Mouse (Mus musculus) frontal cortex, postnatal 14 days (tissue): ENCODE measurements around the gene Aldh1a2.

Experiments
- DNase-seq, 2 experiments: peaks; one replicate each; pipeline ENCODE4 v3.0.0; 2022; ENCODE audit warnings: low spot score in 2 of 2

Gene Aldh1a2

DNA sequence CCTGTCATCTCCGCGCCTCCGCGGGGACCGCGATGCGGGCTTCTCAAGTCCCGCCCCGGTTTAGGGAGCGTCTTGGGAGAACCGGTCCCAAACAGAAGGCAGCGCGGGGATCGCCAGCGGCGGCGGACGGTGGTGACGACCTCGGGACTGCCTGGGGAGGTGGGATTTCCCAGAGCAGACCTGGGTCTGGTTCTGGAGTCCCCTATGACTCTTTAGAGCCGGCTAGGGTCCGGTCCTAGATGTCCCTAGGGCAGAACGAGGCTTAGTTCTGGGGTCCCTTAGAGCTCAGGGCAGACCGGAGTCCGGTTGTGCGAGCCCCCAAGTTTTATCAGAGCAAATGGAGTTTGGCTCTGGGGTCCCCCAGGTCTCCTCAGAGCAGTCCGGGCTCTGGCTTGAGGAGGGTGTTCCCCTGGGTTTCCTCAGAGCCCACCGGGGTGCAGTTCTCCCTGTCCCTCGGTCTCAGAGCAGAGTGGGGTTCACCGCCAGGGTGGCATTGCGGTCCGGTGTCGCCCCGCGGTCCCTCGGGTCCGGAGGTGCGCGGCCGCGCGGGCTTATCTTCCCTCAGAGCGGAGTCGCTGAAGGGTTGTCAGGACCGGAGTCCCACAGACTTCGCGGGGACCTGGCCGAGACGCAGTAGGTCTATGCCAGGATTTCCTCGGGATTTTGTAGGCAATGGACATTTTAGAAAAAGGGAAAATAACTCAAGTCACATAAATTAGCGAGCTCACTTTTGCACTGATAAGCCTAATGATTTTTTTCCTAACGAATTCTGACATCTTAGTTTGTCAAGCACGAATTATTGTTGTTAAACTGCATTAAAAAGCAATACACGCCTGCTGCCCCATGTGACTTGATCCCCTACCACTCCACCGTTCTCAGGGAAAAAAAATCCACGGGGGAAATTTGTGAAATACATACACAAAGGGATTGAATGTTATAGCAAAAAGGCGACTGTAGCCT lies 727 bp downstream of the Aldh1a2 start:
- DNase-seq = no peak

DNA sequence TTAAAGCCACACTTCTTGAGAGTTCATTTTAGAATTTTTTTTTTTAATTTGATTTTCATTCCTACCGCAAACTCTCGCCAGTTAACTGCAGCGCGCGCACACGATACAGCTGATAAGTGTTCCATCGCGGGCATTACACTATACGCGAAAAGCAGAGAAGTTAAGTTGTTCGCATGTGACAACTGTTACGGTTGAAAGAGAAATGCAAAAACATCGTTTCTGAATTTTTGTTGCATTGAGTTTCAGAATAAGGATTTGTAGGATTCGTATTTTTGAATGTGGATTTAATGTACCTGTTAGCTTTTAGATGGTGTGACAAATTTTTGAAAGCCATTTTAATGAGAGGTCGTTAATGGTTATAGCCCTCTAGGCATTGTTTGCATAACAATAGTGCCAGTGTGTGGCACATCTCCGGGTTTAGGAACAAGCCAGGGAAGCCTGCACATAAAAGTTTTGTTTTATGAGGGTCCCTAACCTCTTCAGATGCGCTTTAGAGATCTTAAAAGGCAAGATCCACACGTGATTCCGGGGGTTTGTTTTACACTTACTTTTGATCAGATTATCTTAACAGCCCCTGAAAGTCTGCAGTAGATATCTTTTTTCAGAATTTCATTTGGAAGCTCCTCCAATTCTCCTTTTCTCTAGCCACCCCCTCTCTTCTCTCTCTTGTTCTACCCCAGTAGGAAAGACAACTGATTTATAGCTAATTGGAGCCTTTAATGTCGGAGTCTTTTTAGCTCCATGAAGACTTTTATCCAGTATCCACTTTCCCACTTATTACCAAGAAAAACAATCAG lies 1.6 kb downstream of the Aldh1a2 start:
- DNase-seq = no peak

DNA sequence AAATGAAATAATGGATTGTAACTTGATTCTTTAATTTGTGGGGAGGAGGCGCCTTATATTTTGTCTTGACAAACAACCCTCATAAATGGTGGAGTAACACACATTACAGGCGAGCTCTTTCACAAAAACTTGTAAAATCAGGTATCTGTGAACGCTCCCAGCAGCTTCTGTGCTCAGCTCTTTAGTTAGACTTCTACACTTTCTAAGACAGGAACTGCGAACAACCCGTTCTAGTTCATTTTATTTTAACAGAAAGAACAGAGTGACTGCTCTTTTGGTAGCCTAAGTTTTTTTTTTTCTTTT lies 2.2 kb downstream of the Aldh1a2 start:
- no peak for DNase-seq

DNA sequence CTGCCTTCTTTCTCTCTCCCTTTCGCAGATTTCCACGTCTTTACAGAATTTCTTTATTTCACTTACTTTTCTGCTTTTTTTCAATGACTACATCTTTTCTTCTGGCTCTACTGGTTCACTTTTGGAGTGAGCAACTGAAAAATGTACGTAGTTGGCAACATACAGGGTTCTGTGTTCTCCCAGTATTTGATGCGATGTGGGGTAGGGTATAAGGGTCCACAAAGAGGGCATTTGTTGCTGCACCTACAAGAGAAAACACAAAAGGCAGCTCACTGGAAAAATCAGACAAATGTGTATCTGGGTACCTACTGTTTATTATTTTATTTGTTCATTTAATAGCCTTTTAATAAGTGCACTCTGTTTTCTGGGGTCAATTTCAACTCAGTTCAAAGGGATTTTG lies 3.6 kb downstream of the Aldh1a2 start:
- no peak for DNase-seq

DNA sequence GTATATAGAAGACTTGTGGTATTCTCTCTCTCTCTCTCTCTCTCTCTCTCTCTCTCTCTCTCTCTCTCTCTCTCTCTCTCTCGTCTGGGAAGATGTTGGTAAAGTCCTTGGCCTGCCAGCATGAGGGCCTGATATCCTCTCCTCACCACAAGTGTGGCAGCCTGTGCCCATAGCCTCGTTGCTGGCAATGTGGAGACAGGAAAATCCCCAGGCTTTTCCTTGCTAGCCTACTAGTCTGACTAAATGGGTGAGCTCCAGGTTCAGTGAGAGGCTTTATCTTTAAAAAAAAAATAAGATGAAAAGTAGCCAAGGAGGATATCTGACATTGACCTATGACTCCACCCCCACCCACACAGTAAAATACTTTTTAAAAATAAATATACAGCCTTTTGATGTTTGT lies 4.8 kb downstream of the Aldh1a2 start:
- DNase-seq = no peak

DNA sequence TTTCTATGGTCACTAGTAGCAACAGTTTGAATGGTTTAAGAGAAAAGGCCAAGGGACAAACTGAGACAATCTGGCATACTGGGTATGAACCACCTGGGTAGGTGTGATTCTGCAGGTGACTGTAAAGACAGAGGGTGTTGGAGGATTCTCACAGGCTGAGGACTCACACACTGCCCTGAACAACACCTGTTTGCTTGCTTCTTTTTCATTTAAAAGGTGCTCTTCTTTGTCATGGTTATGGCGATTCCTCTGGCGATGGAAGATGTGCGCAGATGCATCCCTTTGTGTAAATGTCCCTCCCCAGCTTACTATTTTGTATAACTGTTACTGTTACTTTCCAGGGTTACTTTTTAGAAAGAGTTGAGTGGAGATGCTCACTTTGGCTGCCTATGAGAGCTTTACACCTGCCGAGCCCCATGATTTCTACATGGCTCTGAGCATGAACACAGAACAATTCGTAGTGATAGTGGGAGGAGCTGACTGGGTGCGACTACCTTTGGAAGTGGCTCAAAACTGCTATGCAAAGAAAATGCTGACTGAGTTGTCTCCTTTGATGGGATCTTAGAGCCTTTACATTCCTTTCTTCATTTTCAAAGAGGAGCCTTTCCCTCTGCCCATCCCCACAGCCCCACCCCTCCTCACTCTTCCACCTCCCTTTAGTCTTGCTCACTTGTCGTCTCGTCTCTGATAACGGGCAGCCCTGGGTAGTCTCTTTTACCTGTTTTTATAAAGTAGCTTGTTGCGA lies 11.8 kb downstream of the Aldh1a2 start:
- DNase-seq = no peak

DNA sequence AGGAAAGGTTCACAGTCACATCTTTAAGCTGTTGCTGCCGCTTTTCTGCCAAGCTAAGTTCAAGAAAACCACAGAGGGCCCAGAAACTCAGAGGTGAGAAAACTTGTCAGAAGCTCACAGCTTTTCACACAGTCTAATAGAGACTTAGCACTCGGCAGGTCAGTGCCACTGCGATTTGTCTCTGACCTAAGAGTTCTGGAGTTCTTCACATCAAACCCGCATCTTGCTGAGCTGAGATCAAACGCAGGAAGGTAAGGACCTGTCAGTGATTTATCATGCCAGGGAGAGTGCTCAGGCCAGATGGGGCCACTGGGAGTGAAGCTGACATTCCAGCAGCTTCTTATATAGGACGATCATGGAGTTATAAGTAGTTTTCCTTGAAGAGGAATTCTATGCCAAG lies 14.4 kb downstream of the Aldh1a2 start:
- DNase-seq = no peak

DNA sequence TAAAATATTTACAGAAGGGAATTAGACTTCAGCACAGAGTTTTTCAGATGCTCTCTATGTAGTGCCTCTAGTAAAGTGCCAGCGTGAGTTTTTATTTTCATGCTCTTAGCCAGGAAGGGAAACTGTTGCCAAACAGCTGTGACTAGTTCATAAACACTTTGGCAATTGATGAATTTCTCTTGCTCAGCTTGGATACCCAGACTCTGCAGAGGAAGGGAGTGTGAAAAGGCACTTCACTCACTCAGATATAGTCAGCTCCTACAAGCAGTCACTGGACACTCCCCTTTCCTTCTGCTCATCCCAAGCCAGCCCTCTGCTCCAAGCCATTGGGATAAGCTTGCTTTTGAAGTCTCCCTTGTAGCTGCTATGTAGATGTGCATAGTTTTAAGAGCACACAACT lies 21.0 kb downstream of the Aldh1a2 start:
- DNase-seq = no peak

DNA sequence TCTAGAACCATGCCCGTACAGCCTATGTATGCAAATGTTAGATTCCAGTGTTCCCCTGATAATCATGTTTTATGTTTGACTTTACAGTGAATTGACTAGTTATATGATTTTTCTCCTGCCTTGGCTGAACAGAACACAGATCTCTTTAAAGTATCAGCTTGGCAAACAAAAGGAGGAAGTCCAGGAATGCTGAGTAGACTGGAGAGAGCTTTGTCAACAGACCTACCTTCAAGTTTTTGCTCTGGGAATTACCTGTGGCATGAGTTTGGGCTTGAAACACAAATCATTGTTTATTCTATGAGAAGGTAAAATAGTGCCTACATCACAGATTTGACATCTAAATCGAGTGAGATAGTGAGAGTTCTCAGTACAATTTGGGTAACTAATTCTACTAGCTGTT lies 24.3 kb downstream of the Aldh1a2 start:
- no peak for DNase-seq

DNA sequence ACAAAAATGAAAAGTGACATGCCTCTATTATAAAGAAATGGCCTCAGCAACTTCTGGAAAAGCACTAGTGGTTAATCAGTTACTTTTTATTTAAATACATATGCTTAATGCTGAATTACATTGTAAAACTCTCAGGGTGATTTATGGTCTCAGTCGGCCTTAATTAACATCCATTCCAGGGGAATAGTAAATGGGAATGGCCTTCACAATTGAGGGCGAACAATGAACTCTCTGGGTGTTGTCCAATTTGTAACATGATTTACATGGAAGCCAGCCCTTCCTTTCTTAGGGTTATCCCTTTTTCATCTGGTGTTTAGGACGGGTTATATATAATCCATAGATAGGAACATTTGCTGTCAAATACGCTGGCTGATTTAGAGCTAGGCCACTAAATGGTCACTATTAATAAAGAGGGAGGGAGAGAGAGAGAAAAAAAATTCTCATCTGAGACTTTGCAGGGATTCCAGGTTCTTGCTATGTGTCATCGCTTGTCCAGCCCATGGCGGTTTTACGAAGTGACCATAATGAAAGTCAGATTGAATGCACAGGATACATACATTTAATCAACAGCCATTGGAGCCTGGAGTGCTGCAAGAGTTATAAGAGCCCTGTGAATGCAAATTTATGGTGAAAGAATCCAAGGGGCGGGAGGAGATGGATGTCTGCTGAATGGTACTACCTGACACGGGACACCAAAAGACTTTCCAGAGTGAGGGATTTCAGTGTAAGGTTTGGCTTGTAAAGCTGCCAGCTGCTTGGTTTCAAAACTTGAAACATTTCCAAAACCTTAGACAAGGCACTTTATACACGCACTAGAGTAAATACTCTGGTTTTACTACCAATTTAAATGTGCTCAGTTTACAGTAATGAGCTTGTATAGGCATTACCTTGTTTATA lies 26.2 kb downstream of the Aldh1a2 start:
- no peak for DNase-seq

DNA sequence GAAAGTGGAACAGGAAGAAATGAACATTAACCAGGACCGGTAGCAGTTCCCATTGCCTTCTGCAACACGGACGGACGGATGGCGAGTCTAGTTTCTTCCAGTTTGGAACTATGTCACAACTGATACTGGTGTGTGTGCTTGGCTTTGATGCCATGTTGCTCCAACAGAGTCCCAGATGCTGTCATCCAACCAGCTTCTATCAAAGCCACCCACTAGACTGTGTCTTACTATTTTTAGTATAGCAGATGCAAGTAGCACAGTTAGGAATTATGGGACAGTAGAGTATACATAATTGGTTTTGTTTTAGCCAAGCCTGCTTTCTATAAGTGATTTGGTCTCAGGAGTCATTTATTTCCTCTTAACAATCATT lies 26.8 kb downstream of the Aldh1a2 start:
- DNase-seq = no peak

DNA sequence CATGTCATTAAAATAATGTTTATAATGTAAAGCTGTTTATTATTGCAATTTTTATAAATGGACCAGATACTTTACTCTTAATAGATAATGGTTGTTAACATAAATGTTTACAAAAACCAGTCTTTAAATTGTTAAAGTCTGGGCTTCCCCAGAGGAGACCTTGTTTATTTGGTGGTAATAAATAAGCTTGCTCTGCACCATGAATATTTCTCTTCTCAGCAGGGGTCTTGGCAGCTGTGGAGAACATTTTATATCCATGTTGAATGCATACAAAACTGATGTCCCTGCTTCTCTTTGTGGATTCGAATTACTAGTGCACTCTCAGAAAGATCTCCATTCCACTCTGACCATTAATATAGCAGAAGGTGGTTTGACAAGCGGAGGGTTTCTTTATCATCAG lies 38.8 kb downstream of the Aldh1a2 start:
- DNase-seq = no peak

DNA sequence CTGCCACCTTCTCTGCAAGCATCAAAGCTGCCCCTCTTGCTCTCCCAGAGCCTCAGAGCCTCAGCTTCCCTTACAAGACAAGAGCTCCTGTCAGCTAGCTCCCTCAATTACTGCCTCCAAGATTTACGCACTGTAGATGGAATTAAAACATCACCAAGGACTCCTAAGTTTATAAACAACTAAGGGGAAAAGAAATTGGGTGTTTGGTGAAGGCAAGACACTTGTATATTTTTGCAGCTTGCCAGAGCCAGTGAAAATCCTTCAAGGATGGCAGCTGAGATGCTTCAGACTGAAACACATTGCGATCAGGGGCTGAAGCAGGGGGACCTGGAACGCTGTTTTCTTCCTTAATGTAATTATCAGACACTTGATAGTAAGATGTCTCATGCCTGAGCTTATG lies 47.1 kb downstream of the Aldh1a2 start:
- DNase-seq = no peak

DNA sequence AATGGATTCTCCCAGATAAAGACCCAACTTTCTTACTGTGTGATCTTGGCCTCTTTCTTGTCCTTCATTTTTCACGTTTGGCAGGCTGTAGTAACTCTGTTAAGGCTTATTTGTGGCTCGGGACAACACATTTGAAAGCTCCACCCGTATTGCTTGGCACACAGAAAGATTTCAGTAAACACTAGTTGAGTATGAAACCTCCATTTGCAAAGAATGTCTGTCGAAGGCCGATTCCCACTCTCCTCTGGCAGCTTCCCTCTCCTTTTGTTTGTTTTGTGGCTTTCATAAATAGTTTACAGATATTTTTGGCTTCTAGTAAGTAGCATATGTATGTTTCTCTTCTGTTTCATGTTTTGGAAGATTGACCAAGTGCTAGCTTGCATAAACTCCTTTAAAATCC lies 54.1 kb downstream of the Aldh1a2 start:
- no peak for DNase-seq

DNA sequence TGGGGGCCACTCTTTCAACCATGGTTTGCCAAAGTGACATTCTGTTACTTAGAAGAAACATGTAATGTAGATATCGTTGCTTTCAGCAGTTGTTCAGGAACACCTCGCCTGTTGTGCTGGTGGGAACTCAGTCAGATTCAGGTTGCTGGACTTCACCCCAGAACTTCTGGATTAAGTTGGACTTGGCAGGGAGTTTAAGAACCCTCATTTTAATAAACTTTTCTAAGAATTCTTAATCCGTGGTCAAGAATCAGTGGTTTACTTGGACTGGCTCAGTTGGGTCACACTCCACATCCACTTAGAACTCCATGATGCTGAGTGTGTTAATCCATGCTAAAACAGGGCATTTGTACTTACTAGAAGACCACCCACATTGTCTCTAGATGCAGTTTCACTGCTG lies 54.6 kb downstream of the Aldh1a2 start:
- DNase-seq = no peak

DNA sequence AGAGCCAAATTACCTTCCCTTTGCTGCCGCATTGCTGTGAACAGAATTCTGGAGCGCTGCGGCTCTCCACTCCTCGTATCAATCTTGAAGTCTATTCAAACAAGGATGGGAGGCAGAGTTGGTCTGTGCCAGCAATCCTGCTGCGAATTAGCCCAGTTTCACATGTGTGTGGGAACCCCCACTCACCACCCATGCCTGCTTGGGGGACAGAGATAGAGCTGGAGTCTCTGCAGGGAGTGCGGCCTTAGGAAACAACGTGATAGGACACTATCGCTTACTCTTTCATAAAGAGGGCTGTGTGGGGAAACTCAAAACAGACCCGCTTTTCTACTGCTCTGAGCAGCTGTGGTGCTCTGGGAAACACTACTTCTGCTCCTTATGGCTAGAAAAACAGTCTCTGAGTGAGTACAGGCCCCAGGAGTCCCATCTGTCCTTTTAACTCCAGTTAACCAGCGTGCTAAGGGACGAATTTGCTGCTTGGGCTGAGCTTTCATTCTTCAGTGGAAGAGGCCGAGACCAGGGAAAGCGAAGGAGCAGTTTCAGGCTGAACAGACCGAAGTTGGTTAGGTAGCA lies 60.6 kb downstream of the Aldh1a2 start:
- DNase-seq = peak in 1 of 2 experiments; percentile 10

DNA sequence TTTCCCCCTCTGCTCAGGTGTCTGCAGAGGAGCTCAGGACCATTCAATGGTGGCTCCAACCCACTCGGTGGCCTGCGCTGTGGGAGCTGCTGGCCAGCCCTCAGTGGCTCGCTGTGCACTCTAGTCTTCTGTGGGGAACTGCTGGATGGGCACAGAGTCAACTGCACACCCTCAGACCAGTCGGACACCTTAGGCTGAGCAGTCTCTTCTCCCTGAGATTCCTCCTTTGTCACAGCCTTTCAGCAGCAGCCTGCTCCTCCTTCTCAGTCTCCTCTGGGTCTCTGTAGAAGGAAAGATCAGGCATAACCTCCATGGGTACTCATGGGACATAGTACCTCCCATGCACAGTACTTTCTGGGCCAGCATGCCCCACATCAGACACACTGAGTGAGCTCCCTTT lies 63.2 kb downstream of the Aldh1a2 start:
- DNase-seq = no peak

DNA sequence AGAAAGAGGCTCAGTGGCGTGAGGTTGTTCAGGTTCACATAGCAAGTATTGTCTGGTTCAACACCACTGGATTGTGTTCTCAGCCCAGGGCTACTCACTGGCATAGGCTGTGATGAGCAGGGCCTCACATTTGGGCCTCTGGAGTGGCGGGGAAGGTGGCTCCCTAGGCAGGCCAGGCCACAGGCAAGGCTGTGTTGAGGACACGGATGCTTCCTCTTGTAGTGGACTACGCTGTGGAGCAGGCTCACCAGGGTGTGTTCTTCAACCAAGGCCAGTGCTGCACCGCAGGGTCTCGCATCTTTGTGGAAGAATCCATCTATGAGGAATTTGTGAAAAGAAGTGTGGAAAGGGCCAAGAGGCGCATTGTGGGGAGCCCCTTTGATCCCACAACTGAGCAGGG lies 67.6 kb downstream of the Aldh1a2 start:
- no peak for DNase-seq

DNA sequence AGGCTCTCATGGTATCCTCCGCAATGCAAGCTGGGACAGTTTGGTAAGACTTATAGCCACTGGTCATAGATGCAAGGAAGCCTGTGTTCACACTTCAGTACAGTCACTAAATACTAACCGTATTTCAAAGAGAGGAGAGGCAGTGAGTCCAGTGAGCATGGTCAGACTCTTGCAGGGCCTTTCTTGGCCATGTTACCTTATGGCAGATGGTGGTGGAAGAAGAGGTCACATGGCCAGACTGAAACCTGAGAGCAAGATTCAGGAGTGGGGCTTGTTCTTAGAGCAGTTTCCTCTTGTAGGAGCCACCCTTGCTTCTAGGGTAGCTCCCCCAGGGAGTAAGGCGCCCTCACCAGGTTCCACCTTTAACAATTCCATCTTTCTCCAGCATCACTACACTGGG lies 69.6 kb downstream of the Aldh1a2 start:
- no peak for DNase-seq

DNA sequence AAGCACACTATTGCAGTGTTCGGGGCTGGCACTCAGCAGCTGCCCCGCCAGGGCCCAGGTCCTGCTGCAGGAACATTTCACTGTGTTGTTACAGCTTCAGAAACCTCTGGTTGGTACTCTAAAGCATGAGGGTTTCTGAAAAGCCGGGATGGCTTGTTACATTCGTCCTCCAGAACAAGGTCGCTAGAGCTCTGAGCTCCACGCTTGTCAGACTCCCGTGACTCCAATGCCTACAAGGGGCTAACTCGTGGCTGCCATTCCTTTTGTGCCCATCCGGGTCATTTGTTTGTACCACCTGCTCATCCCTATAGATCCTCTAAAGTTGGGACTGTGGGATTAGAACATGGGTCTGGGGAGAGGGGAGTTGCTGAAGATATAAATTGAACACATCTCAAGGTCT lies 70.8 kb downstream of the Aldh1a2 start:
- no peak for DNase-seq

DNA sequence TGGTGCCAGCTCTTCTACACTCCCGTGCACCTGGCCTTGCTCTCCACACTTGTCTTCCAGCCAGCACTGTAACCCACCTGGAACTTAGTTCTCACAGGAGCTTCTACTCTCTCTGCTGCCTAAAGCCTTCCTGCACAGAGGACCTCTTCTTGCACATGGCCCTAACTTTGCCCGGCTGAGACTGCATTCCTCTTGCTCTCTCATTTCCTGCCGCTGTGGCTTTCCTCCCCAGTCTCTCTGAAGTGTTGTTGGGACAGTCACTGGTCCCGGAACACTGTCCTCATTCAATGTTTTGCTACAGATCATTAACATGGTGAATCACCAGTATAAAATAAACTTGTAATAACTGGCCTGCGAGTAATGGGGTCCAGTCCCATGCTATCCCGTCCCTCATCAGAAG lies 73.1 kb downstream of the Aldh1a2 start:
- DNase-seq = no peak
